Mouse (Mus musculus) kidney, adult 9 months (tissue): Measurements from ENCODE around the gene Katnal1.

ENCODE experiments used
- DNase-seq: peaks from one replicate; pipeline ENCODE4 v3.0.0; 2022

Gene Katnal1

DNA sequence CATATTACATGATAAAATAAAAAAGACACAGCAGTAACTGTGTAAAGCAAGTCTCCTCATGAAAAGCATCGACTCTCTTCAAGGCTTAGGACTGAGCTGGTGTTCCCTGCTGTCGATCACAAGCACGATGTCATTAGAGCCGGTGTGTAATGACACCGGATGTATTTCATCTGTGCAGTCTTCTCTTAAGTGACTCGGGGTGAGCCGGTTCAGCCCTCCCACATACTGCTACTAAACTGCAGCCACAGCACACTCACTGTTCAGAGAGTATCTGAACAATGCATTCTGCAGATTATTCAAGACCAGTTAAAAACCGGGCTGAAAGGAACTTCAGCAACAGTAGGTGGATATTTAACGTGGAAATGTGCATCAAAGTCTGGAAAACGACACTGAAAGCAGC, 5.7 kb downstream of the Katnal1 start:
- no peak for DNase-seq

DNA sequence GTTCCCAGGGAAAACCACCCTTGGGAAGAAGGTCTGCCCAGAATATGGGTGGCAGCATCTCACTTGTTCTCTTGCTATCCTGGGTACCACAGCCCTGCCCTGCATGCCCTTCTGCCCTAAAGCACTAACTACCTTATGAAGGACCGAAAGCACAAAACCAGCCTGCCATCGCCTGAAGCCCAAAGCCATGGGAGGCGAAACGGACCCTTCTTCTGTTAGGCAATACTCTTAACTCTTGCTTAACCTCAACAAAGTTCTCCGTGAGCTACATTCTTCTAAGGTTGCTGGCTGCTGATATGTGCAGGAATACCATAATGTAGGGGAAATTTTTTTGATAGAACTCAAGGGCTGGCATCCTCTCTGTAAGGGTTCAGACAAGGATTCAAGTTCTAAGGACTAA, 6.3 kb downstream of the Katnal1 start:
- DNase-seq: no peak

DNA sequence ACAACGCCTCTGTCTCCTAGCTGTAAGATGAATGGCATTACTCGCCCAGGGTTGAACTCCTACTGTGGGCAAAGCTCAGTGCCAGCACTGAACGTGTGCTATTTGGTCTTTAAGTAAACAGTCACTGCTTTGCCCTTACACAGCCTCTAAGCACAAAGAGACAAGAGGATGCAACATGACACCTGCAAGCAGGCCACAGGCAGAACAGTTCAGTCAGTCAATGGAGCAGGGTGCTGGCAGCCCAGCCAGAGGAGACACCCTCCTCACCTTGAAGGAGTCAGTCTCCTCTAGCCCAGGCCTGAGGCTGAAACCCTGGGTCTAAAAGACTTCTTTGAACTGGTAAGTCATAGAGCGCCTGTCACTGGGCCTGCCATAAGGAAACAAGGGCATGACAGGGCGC, 11.1 kb downstream of the Katnal1 start:
- no peak for DNase-seq

DNA sequence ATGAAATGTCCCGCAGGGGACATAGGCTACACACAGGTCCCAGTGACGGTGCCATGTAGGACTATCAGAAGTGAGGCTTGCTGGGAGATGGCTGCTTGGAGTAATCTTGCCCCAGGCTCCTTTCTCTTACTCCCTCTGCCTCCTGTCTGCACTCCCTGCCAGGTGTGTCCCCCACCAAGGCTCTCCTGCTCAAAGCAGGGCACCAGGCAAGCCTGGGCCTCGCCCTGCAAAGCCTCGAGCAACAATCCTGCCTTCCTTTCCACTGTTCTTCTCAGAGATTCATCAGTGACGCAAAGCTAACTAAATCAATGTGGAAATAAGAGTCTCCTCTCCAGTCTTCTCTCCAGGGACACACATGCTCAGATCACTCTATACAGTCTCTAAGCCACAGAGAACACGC, 12.3 kb downstream of the Katnal1 start:
- no peak for DNase-seq

DNA sequence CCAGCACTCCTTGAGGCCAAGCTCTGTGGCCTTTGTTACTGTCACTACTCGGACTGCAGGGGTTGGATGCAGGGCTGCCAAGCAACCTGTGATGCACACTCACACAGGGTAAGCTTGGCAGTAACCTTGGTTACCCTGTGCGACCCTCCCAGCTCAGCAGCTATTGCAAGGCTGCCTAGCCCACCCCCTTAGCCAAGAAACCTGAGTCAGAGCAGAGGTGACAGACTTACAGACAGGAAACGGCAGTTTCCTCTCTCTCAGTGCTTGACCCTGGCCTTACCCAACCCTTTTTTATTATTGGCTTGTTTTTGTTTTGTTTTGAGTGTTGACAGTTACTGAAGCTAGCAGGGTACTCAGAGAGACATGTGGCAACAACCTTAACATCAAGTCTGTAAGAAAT, 16.9 kb downstream of the Katnal1 start:
- DNase-seq: no peak

DNA sequence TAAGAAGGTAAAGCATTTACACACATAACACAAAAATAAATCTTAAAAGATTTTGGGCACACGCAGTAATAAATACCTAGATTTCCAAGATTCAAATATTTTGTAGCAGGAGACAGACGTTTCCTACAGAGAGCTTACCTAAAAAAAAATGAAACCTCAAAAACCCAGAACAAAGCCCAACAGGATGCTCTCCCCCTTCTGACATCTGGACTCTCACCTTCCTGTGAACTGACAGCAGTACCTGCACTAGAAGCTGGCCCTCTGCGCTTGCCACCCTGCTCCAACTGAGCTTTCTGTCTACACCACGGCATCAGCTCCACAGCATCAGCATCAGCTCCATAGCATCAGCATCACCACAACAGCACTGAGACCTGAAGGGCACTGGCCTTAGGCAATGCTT, 19.1 kb downstream of the Katnal1 start:
- DNase-seq: no peak

DNA sequence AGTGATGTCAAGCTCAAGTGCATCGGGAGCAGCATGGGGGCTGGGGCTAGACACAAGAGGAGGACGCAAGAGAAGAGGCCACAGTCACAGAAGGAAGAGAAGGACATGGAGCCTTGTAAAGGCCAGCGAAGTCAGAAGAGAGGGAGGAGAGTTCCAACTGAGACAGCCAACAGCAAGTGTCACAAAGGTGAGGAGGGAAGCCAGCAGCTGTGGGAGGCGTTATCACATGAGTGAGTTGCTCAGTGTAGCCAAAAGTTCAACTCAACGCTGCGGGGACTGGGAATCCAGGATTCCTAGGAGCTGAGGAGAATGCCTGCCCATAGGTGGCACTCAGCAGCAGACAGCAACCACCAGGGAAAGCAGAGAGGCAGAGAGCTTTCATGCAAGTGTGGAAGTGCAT, 19.7 kb downstream of the Katnal1 start:
- DNase-seq: peak; percentile 71

DNA sequence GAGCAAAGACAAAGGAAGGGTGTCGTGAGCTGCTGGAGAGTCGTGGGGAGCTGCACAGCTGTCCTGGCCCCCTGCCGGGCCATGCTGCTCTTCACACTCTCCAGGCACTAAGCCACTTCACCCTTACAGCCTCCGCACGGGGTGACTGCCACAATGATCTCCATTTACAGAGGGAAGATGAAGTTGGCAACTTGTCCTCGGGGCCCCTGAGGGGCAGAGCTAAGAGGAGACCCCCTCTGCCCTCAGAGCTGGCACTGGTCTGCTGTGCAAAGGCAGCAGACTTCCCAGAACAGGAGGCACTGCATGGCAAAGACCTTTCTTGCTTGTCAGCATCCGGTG, 20.1 kb downstream of the Katnal1 start:
- no peak for DNase-seq

DNA sequence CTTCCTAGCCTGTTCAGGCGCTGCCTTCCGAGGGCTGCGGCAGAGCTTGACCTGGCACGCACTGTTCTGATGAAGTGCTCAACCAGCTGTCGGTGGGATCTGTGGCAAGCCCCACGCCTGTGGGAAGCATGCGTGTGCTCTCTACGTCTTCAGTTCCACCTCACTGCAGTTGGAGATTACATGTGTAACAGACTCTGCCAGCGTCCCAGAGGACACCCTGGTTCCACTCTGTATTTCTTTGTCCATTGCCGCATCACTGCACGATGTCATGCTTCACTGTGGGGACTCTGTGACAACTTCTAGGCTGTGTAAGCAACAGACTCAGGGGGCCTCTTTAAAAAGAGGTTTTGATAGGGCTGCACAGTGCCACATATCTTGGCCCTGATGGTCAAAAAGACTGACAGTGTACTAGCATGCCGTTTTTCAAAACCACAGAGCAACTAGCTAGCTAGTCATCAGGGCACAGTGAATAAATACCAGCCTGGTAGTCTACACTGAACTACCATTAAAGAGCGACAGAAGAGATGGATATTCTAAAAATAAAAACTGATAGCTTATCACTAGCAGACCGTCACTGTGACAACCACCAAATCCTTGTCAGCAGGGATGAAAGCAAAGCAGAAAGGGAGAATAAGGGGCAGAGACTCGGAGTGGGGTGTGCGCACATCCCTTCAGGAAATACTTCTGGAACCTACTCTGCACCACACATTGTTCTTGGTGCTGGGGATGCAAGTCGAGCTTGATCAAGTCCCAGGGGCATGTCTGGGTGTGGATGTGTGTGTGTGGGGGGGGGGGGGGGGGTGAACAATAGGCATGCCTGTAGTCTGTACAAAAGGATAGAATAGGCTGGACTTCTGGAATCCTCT, 20.7 kb downstream of the Katnal1 start:
- DNase-seq: no peak

DNA sequence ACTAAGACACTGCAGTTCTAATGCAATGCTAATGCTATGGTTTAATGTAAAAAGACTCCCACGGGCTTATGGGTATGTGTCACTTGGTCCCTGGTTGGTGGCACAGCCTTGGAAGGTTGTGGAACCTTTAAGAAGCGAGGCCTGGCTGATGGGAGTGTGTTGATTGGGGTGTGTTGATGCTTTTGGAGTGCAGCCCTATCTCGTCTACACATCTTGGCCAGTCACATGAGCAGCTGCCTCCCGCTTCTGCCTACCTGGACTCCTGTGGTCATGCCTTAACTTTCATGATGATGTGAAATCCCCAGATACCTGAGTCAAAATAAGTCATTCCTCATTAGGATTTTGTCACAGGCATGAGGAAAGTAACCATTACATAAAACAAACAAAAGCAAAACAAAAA, 22.8 kb downstream of the Katnal1 start:
- DNase-seq: no peak

DNA sequence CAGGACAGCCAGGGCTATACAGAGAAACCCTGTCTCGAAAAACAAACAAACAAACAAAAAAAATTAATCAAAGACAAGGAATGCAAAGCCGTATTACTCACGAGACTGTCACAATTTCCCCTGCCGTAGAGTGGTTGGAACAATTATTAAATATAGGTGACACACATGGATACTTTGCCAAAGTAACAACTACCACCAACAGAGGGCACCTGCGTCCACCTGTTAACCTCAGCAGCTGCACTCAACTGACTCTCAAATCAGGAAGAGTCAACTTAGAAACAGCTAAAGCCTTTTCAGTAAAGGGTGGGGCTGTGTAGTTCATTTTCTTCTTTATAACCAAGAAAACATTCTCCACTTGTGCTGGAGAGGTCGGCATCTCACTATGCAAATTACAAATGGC, 24.3 kb downstream of the Katnal1 start:
- peak; percentile 85 for DNase-seq

DNA sequence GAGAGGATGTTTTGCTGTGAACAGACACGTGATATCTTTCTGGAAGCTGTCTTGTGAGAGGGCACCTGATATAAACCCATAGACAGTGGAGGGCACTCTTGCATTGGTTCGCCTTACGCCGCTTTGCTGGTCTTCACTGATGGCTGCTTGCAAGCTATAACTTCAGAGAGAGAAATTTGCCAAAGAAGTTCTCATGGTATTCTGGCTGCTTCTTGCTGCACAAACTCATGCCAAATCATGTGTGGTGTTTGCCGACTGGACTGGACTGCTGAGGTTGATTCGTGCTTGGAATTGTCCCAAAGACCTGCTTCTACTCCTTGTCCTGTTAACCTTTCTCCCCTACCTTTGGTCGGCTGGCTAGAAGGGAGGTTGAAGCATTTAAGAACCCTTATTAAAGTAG, 29.8 kb downstream of the Katnal1 start:
- DNase-seq: peak; percentile 93

DNA sequence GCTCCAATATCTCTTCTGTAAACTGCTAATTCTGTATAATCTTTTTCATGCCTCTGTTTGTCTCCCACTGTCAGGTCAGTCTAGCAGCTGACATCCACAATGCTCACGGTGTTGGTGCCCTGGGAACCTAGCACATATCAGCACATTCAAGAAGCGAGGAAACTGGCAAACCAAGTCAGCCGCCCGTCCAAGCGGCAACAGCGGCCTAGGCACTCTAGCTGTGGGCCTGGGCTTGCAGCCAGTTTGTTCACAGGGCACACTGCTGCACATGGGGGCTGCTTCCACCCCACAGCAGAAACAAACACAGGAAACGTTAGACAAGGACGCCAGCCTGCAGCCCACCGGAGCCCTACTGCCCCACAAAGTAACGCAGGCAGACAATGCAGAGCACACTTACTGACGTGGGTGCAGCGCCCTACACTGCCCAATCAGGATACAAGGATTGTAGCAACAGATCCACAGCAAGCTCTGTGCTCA, 31.1 kb downstream of the Katnal1 start:
- peak; percentile 46 for DNase-seq

DNA sequence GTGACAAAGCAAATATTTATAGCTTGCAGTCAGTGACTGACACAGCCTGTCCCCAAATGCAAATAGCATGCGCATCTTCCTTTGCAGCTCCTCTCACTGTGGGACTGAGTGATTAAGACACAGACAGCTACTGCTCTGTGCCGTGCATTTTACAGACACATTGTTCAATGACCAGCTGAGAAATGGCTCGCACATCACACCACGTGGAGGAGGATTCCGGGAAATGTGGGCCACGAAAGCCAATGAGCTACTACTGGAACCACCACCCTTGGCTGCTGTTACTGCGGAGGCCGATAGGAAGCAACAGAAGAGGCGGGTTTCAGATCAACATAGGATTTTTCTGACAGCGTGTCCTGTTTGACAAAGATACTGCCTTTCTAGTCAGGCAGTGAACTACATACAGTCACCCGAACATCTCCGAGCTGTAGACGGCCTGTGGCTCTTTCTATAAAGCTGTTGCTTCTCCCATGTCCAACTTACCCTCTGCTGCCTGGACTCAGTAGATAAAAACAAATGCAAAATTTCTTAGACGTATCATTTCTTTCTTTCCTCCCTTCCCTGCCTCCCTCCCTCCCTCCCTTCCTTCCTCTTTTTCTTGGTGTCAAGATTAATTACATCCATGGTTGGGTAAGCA, 31.9 kb downstream of the Katnal1 start:
- DNase-seq: no peak

DNA sequence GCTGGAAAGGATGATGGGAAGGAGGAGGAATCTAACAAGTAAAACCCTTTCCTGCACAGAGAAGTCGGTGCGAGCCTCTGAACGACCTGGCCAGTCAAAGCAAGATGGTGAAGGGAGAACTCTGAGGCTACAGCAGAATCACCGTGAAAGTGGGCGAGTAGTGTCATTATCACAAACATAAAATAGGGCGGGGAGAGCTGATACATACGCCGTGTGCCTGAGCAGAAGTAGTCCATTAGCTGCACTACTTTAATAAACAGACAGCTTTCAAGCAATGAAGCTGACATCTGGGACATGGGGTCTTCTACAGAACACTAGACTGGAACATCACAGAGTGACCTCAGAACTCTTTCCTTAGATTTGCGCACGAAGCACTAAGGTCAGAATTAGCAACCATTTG, 32.6 kb downstream of the Katnal1 start:
- DNase-seq: no peak

DNA sequence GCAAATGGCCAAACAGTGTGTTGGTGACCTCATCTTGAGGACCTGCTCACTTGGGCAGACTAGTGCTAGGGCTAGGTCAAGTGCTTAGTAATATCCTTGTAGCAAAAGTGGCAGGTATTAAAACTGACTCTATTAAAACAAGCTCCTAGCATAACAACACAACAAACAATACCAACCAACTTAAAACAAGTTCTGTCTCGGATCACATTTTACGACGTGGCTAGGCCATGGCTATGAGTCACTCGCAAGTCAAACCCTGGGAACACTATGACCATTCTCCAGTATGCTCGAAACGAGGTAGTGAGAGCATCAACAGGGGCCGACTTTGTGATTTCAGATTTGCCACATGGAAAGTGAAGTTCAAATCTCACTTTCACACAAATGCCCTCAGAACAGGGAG, 33.3 kb downstream of the Katnal1 start:
- no peak for DNase-seq

DNA sequence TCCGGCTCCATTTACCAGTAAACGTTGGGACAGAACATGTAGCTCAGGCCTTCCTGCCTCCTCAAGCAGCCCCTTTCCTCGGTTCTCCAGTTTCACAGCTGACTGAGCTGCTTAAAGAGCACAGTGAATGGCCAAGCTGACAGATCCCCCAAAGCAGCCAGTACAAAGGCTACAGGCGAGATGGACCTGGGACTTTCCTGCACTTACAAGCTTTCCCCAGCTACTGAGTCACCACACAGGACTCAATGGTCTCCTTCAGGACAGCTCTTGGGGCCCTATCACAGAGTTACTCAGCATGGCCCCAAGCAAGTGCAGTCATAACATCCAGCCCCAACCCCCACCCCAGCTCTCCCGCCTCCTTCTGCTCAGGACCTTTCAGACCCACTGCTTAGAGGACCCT, 34.1 kb downstream of the Katnal1 start:
- peak; percentile 66 for DNase-seq

DNA sequence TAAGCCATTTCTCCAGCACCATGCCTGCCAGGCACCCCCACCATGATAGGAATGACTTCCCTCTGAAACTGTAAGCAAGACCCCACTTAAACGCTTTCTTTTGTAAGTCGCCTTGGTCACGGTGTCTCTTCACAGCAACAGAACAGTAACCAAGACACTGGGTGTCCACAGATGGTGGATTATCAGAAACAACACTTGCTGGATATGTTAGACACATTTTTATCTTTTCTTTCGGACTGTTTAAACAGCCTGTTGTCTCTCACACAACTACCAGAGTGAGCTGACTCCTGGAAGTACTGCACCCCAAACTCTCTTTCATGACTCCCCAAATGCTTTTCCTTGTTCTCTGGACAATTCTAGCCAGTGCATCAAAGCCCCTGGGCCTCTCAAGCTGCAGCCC, 38.9 kb downstream of the Katnal1 start:
- no peak for DNase-seq

DNA sequence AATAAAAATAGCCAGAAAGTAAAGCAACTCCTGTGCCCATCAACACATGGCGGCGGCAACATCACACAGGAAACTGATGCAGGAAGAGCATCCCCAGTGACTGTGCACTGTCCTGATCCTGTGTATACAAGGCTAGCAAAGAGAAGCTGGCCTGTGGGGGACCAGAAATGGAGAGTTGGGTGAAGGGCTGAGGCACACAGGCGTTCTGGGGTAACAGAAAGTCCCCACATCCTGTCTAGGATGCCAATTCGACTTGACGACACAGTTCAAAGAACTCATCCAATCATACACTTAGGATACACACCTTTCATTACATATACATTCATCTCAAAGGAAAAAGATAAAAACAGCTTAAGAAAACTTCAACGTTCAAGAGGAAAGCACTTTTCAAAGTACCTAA, 41.1 kb downstream of the Katnal1 start:
- DNase-seq: no peak

DNA sequence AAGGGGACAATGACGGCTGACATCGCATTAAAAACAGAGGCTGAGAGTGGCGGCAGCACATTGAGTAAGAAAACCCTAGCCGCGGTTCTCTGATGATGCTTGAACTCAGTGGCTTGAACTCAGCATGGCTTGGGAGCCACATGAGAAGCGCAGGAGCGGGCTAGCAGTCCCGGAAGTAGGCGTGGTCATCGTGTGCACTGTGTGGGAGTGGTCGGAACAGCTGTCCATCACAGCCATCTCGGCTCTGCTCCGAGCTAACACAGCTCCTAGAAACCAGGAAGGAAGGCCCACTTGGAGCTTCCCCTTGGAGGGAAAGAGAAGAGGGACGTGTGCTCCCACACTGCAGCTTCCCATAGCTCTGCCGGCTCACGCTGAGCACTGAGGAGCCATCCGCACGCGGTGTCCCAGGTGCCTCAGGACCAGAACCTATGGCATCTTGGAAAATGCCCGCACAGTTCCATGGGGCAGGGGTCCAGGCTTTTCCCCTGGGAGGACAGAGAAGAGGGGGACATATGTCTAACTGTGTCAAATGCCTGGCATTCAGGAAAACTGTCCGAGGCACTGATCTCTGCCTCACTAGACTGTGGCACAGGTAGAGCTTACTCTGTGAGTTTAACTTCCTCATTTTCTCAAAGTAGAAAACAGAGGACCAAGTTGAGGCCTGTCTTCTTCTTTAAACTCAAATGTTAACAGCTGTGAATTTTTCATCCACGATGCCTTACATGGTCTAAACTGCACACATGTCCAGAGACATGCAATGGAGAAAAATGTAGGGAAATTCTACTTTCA, 43.1 kb downstream of the Katnal1 start:
- peak; percentile 30 for DNase-seq

DNA sequence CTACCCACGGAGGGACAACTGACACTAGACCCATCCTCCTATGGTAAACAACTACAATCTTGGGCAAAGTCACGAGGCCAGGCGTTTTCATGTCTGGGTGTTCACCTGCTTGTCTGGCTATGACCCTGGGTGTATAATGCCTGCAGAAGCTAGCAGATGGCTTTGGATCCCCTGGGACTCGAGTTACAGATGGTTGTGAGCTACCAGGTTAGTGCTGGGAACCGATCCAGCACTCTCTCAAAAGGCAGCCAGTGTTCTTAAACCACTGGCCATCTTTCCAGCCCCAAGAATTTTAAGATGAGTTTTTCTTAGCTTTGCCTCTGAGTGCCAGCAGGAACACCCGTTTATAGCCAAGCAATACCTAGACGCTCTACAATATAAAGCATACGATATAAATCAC, 45.4 kb downstream of the Katnal1 start:
- DNase-seq: no peak

DNA sequence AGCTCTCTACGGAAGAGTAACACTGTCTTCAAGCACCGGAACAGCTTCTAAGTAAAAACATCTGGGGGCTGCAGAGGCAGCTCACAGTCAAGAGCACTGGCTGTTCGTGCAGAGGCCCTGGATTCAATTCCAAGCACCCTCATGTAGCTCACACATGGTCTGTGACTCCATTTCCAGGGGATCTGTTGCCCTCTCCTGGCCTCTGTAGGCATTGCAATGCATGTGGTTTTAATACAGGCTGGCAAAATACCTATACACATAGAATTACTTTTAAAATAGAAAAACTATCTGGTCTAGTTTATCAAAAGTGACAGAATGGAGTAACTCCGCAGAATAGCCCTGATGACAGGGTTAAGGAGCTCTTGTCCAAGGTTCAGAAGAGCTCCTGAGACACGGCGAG, 49.9 kb downstream of the Katnal1 start:
- no peak for DNase-seq

DNA sequence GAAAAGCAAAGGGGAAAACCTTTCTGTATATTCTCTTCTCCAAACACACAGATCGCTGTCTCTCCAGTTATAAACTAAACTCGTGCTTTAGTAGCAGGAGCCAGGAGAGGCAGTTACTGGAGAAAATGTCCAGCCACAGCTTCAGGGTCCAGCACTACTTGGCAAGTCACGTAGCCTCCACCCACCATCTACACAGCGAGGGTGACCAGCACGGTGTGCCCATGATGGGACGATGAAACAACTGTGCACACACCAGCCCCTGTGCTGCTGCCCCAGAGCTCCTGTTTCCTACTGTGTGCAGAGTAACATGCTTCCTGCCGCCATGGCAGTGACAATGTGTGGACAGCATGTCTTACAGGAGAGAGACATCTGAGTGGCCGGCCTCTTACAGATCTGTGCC, 56.0 kb downstream of the Katnal1 start:
- DNase-seq: no peak

DNA sequence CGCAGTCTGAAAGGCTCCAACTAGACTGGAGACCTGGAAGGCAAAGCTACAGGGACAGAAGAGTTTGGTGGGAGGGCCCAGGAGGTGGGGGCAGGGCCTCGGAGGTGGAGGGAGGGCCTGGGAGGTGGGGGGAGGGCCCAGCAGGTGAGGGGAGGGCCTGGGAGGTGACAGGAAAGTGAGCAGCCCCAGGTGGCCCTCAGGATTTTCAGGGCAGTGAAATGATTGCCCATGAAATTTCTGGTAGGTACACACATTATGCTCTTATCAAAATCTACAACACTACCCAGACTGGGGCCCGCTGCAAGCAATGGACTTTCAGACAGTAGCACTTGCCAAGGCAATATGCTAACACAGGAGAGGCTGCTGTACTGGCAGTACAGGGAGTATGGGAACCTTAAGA, 59.5 kb downstream of the Katnal1 start:
- no peak for DNase-seq
